Mouse (Mus musculus): ENCODE data around the gene Hat1.

Hat1 gene

GRCm38 (mm10) chr2:71377426-71377825 is 11.3 kb upstream of the Hat1 start:
- no peak for DNase-seq

- DNase-seq, result no peak
Observed at GRCm38 (mm10) chr2:71381962-71382361, 6.8 kb upstream of the Hat1 start.

GRCm38 (mm10) chr2:71383890-71384289 is 4.9 kb upstream of the Hat1 start:
- DNase-seq, result no peak

DNA sequence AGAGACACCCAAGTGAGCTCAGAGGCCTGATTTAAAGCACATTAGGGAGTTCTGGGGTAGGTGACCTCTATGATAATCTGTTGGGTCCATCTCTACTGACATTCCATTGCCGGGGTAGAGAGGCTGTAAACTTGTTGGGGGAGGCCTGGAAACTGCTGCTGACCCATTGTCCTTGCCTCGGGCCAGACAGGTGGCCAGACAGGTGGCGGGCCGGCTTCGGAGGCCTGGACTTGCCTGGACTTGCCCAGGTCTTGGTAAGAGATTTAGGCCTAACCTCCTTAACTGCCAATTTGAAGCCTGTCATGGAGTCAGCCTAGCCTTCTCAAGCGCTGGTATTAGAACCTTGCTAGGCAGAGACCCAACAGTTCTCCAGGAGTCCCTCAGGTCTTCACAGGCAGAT is 992 bp upstream of the Hat1 start:
- DNase-seq, result no peak

DNA sequence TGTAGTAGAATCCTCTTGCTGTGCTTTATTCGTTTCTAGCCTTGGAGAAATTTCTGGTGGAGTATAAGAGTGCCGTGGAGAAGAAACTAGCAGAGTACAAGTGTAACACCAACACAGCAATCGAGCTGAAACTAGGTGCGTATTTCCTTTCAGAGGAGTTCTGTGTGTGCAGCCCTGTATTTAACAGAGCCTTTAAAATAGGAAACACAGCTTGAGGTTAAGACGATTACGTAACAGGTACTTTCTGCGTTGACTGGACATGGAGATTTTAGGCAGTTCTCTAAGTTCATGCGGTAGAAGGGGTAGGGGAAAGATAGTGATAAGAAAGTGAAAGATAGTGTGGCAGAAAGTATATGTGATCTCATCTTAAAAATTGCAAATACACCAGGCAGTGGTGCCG is 1.1 kb downstream of the Hat1 start:
- DNase-seq, result no peak

DNA sequence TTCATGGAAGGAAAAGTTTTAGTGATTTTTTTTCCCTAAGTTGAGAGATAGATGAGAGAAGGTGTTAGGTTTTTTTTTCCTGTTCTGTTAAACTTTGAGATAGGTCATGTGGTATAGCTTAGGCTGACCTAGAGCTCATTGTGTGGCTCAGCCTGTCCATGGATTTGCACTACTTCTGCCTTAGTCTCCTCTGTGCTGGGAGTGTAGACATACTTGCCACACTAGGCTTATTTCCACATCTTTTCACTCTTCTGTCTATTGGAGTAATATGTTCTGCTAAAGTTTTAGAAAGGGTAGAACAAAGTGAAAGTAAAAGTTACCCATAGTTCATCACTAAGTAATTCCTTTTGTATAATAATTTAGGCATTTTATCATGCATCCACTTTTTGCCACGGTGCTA is 16.9 kb downstream of the Hat1 start:
- no peak for DNase-seq

GRCm38 (mm10) chr2:71418760-71419280 is 30.1 kb downstream of the Hat1 start:
- DNase-seq, result no peak

DNA sequence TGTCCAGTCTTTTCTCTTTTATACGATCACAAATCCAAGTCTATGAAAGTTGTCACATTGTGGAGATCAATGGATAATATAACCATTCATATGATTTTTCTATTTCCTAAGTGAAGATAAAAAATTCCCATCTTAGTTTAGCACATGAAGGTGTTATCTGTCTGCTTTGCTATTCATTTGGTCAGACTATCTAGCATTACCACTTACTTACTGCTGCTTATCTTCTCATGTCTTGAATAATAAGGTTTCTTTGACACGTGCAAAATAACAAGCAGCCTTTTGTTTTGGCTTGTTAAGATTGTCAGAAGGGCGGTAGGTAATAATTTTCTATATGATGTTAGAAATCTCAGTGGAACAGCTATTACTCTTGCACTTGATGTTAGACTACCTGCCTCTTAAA is 30.6 kb downstream of the Hat1 start:
- no peak for DNase-seq

GRCm38 (mm10) chr2:71420895-71421425 is 32.2 kb downstream of the Hat1 start:
- DNase-seq, result no peak

- DNase-seq, result no peak
Observed at GRCm38 (mm10) chr2:71424545-71424944, 35.8 kb downstream of the Hat1 start.

- DNase-seq, result no peak
Observed at GRCm38 (mm10) chr2:71435440-71435839, 46.7 kb downstream of the Hat1 start.

GRCm38 (mm10) chr2:71443376-71443775 is 54.6 kb downstream of the Hat1 start:
- DNase-seq, result no peak

DNA sequence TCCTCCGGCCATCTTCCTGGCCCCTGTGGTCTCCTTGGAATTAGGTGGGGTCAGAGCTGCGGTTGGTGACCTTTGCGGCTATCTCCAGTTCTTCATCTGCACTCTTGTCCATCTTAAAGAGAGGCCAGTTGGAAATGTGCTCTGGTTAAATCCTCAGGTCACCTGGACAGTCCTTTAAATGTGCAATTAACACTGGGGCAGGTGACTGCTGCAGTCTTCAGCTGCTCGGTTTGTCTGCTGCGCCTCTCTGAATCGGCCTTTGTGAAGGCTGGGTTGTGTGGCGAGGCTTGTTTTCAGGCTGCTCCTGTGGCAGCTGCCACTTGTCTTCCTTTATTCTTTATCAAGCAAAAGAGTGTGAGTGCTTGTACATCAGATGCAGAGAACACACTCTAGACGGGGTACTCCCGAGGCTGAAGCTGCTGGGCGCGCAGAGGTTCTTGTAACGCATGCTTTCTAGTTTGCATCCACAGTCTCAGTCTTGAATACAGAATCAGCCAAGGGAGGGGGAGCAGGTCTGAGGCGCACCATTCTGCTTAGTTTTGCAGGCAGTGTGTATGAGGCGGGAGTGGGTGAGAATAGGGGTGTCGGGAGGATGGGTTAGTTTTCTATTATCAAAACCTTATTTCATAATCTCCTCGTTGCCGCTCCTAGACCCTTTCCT is 56.9 kb downstream of the Hat1 start:
- DNase-seq, result no peak

- DNase-seq, result no peak
Observed at GRCm38 (mm10) chr2:71449604-71450003, 60.8 kb downstream of the Hat1 start.

DNA sequence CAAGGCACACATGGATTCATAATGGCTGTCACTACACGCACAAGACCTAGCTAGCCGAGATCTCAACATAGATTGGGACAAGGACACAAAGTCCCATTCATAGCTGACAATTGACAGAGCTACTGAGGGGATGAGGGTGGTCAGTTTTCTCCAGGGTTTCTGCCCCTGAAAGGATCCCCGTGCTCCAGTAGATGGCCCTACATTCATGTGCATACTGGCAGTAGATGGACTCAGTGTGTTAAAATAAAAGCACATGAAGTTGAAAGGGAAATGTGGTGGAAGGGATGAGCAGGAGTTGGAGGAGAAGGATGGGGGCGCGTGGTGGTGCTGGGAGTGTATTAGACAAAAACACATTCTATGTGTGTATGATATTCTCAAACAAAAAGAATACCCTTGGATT is 63.0 kb downstream of the Hat1 start:
- no peak for DNase-seq

DNA sequence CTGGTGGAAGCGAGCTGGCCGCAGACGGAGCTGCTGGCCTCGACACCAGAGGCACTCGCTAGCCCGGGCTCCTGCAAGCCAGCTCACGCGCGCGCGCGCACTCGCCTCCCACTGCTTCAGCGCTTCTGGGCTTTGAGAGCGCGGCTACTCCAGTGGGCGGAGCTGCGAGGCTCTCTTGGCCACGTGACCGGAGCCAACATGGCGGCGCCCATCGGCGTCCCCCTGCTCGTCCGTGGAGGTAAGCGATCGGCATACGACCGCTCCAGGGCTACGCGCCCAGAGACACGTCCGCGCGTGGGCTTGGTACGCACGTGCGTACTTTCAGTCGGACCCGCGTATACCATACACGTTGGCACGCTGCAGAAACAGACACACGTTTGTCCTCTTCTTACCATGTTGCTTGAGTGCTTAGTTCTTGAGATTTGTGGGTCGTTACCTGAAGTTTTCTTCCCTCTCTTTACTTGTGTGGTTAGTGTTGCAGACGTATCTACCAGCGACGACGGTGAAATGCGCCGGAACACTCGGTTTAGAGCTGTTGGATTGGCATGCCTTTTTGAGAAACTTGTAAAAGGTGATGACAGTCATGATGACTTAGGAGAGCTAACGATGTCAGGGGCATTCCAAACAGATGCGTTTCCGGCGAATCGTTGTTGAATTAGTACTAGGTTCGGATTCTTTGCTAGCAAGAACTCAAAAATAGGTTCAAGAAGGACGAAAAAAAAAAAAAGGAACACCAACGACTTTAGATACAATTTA is 64.6 kb downstream of the Hat1 start, which contains the start of gene Metap1d:
Metap1d (plus strand) TSS at position 116 of the 756 bp plus-strand sequence.
- peak; percentile 97 for DNase-seq

- no peak for DNase-seq
Observed at GRCm38 (mm10) chr2:71453917-71454260, 65.1 kb downstream of the Hat1 start.

GRCm38 (mm10) chr2:71458624-71459023 is 69.9 kb downstream of the Hat1 start:
- no peak for DNase-seq

DNA sequence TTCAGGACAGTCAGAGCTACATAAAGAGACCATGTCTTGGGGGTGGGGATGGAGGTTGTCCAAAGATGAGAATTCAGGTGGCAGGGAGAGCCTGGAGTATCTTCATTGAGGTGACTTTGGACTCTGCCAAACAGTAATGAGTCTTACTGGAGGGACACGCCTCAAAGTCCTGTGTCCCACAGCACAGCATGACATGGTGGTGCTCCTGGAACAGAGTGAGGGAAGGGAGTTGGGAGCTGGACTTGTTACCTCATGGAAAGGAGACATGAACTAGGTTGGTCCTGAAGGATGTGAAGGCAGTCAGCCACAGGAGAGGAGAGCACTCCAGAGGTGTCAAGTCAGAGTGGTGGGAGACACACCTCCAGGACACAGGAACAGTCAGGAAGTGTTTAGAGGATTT is 70.9 kb downstream of the Hat1 start:
- DNase-seq, result no peak

DNA sequence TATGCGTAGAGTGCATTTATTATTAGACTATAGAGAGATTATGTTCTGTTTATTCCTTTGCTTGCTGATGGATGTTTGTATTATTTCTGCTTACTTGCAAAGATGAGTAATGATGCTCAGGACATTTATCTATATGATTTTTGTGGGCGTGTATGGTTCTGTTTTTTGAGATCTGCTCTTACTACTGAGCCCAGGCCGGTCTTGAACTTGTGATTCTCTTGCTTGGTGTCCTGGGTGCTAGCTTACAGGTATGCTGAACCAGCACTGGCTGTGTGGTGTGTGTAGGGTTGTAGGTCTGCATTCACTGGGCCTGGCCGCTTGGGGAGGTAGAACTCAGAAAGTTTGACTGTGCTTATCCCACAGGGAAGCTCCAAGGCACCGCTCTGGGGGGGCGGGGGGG is 72.4 kb downstream of the Hat1 start:
- no peak for DNase-seq

GRCm38 (mm10) chr2:71461589-71461988 is 72.8 kb downstream of the Hat1 start:
- no peak for DNase-seq

- no peak for DNase-seq
Observed at GRCm38 (mm10) chr2:71462066-71462465, 73.3 kb downstream of the Hat1 start.

DNA sequence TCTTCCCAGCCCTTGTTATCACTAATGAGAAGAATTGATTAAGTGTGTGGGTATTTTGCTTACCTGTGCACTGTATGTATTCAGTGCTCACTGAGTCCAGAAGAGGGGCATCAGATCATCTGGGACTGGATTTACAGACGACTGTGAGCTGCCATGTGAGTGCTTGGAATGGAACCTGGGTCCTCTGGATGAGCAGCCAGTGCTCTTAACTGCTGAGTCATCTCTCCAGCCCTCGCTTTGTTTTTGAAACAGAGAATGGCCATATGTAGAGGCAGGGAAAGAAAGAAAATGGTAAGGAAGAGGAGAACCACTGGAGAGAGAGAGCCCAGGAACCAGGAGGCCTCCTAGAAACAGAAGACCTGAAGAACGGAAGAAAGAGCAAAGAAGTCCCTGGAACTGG is 73.8 kb downstream of the Hat1 start:
- DNase-seq, result no peak

DNA sequence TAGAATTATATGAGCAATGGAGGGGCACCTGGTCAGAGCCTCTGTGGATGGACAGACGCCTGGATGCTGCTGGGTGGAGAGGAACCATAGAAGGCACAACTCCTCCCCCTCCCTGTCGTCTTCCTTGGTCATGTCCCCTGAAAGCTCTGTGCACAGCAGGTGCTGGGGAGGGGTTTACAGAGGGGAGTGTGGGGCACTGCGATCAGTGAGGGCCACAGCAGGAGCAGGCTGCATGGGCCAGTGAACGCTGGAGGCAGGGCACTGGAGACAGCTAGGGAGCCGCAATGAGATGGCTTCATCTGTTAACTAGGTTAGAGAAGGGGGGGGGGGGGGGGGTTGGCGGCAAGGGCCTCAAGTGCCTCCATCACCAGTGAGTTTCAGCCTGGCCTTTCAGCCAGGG is 77.3 kb downstream of the Hat1 start:
- no peak for DNase-seq

Measured in cerebellum, adult 11-12 months (tissue).